Mouse (Mus musculus) kidney, embryonic 15.5 days (tissue): Measurements from ENCODE around the gene Asb1. TPM values are rescaled to one million over a fixed set of nuclear protein-coding genes. Genes with fewer than 3 reads are reported as not detected.
A peak's percentile ranks its signal among the peaks of the same experiment; 100 is the strongest.

Source experiments
- ATAC-seq: fragments of 200-750 bp; cut with Nextera tagmentation; replicated peaks from 2 replicates; pipeline ENCODE4 v1.8.0; 2017; ENCODE audit warnings: moderate TSS enrichment; ENCODE audit not compliant: low FRiP score
- H3K27ac ChIP-seq: fragments of 300-500 bp; sonication (generic); 2 replicates; pipeline ENCODE4 v1.5.1; 2015; ENCODE audit warnings: mild to moderate bottlenecking, inconsistent platforms
- H3K27me3 ChIP-seq: fragments of 300-500 bp; sonication (generic); 2 replicates; pipeline ENCODE4 v1.6.1; 2015; ENCODE audit warnings: inconsistent platforms
- H3K36me3 ChIP-seq: fragments of 300-500 bp; sonication (generic); 2 replicates; pipeline ENCODE4 v1.6.1; 2015; ENCODE audit warnings: inconsistent platforms
- H3K4me1 ChIP-seq: fragments of 300-500 bp; sonication (generic); 2 replicates; pipeline ENCODE4 v1.6.1; 2015; ENCODE audit warnings: inconsistent platforms
- H3K4me2 ChIP-seq: fragments of 300-500 bp; sonication (generic); 2 replicates; pipeline ENCODE4 v1.6.1; 2015; ENCODE audit warnings: moderate library complexity, mild to moderate bottlenecking, inconsistent platforms
- H3K4me3 ChIP-seq: fragments of 300-500 bp; sonication (generic); replicated peaks from 2 replicates; pipeline ENCODE4 v1.5.1; 2015; ENCODE audit warnings: mild to moderate bottlenecking, inconsistent platforms
- H3K9ac ChIP-seq: fragments of 300-500 bp; sonication (generic); 2 replicates; pipeline ENCODE4 v1.6.1; 2015; ENCODE audit warnings: mild to moderate bottlenecking, inconsistent platforms
- H3K9me3 ChIP-seq: fragments of 300-500 bp; sonication (generic); replicated peaks from 2 replicates; pipeline ENCODE4 v1.6.1; 2016; ENCODE audit warnings: inconsistent platforms
- WGBS: fragments of 180-500 bp; shearing (Covaris S2); methylation state at CpG from one replicate; pipeline ENCODE4 v1.1.7; 2015; ENCODE audit warnings: mixed read lengths; 5-methylcytosine and 5-hydroxymethylcytosine counted together
- polyA plus RNA-seq: library from polyadenylated mRNA; unstranded; fragments of >200 nt; fragmentation: Nextera tagmentation; extraction: Ambion mirVana; gene quantifications from 2 replicates; pipeline ENCODE4 v1.2.1, GENCODE M21; 2015

Gene Asb1
- 5.2 and 5.4 TPM in 2 replicates for polyA plus RNA-seq

DNA sequence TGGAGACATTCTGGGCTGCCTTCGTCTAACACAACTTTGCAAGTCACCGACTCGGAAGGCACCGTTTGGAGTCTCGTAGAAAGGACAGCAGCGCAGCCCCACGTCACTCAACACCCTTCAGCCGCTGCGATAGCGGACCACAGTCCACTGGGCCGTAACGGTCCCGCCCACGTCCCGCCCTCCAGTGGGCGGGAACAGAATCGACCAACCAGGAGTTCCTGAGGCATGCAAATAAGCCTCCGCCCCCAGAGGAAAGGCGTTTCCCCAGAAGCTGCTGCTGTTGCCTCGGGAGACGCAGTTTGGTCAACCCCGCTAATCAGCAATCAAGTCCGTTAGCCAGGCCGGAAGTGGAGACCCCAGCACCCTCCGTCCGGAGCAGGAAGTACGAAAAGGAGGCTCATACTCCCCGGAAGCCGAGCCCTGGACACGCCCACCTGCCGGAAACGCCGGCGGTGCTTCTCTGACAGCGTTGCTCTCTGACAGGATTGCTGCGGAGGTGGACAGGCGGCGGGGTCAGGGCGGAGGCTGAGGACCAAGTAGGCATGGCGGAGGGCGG is at the start of gene Asb1:
TSS of gene Asb1 (plus strand) at position 274 of the 556 bp plus-strand sequence.
- H3K27me3 ChIP-seq: peaks cover 40% of the 10 kb centered on the region
- under 1% methylated on average over 41 of the region's 41 CpGs for WGBS
- peak within 1 kb of the TSS; percentile 76 for H3K9ac ChIP-seq
- peak; percentile 97 for ATAC-seq
- H3K36me3 ChIP-seq: peaks cover 9% of the 10 kb centered on the region; the same call in 1 of the 2 replicates
- peak within 1 kb of the TSS; percentile 71 for H3K27ac ChIP-seq
- H3K9me3 ChIP-seq: no peaks in the 10 kb centered on the region
- H3K4me3 ChIP-seq: peak within 1 kb of the TSS; percentile 91
- peak within 1 kb of the TSS; percentile 96 for H3K4me2 ChIP-seq
- H3K4me1 ChIP-seq: peaks cover 20% of the 10 kb centered on the region

- H3K27me3 ChIP-seq: no peaks in the 10 kb centered on the region
- no peaks in the 10 kb centered on the region for H3K36me3 ChIP-seq
- H3K4me1 ChIP-seq: peaks cover 16% of the 10 kb centered on the region
- 35% methylated on average over 2 of the region's 2 CpGs for WGBS
- no peak overlapping the region for H3K27ac ChIP-seq
- H3K9me3 ChIP-seq: no peaks in the 10 kb centered on the region
- no peak overlapping the region for H3K4me3 ChIP-seq
- H3K4me2 ChIP-seq: no peak overlapping the region
- no peak overlapping the region for H3K9ac ChIP-seq
- ATAC-seq: no peak
Observed at GRCm38 (mm10) chr1:91492740-91493139, 47.6 kb upstream of the Asb1 start.

- H3K4me1 ChIP-seq: peaks cover 16% of the 10 kb centered on the region
- H3K9me3 ChIP-seq: no peaks in the 10 kb centered on the region
- peak overlapping the region; percentile 89 for H3K4me2 ChIP-seq
- H3K27ac ChIP-seq: no peak overlapping the region
- 0 out of 2 replicates have a peak, but pooled peaks have one; percentile 1 for ATAC-seq
- H3K4me3 ChIP-seq: peak overlapping the region; percentile 96
- H3K27me3 ChIP-seq: no peaks in the 10 kb centered on the region
- peak overlapping the region; percentile 71 for H3K9ac ChIP-seq
- 42% methylated on average over 3 of the region's 3 CpGs for WGBS
- no peaks in the 10 kb centered on the region for H3K36me3 ChIP-seq
Observed at GRCm38 (mm10) chr1:91493938-91494337, 46.4 kb upstream of the Asb1 start.

DNA sequence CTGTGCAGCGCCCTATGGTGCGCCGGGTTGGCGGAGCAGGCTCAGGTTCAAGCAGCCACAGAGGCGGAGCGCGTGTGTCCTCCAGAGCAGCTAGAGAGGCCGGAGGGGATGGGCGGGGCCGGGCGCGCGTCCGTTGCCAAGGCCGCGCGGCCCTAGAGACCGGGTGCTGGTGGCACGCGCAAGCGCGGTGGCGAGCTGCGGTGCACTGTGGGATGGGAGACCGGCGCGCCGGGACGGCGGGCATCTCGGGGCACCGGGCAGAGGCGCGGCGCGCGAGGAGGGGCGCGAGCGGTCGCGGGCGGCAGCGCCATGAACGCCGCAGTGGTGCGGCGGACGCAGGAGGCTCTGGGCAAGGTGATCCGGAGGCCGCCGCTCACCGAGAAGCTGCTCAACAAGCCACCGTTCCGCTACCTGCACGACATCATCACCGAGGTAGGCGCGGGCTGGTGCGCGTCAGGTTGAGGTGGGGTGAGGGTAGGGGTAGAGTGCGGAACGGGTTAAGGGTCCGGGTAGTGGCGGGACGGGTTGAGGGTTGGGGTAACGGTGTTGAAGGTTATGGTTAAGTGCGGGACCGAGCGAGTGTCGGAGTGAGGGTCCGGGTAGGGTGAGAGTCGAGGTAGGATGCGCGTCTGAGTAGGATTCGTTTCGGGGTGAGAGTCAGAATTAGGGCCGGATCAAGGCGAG is 45.7 kb upstream of the Asb1 start, which contains the start of gene Traf3ip1:
TSS of gene Traf3ip1 (plus strand) at position 191 of the 684 bp plus-strand sequence.
- Histone ChIP-seq H3K9ac (peak within 1 kb of the TSS; percentile 71), H3K27ac (no peak within 1 kb of the TSS), H3K4me1 (peaks cover 16% of the 10 kb centered on the region), H3K36me3 (peaks cover 3% of the 10 kb centered on the region; the same call in 1 of the 2 replicates), H3K4me3 (peak within 1 kb of the TSS; percentile 96), H3K9me3 (no peaks in the 10 kb centered on the region), H3K27me3 (no peaks in the 10 kb centered on the region), H3K4me2 (peak within 1 kb of the TSS; percentile 89)
- ATAC-seq: peak; percentile 98
- under 1% methylated on average over 73 of the region's 79 CpGs for WGBS

DNA sequence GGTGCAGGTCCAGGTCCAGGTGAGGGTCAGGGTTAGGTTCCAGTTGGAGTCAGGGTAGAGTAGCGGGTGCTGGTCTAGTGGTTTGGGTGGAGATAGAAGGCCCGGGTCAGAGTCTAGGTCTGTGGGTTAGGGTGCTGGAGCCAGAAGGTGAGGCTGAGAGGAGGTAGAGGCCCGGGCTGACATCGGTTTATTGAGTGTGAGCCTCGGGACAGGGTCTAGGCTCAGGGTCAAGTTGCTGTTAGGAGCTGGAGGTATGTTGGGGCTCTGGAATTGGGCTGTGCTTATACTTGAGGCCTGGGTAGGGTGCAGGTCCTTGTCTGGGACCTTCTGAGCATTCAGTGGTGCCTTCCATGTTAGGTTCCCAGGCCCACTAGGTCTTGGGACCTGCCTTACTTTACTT is 45.0 kb upstream of the Asb1 start:
- no peak for ATAC-seq
- Histone ChIP-seq H3K9ac (peak overlapping the region; percentile 71), H3K27me3 (no peaks in the 10 kb centered on the region), H3K36me3 (peaks cover 9% of the 10 kb centered on the region), H3K9me3 (no peaks in the 10 kb centered on the region), H3K4me1 (peaks cover 16% of the 10 kb centered on the region), H3K27ac (no peak overlapping the region), H3K4me3 (peak overlapping the region; percentile 96), H3K4me2 (peak overlapping the region; percentile 89)
- WGBS: 40% methylated on average over 5 of the region's 5 CpGs

GRCm38 (mm10) chr1:91498579-91498978 is 41.8 kb upstream of the Asb1 start:
- no peak for ATAC-seq
- no peak overlapping the region for H3K4me2 ChIP-seq
- 96% methylated on average over 6 of the region's 6 CpGs for WGBS
- H3K27ac ChIP-seq: no peak overlapping the region
- H3K27me3 ChIP-seq: no peaks in the 10 kb centered on the region
- no peaks in the 10 kb centered on the region for H3K9me3 ChIP-seq
- peaks cover 16% of the 10 kb centered on the region for H3K4me1 ChIP-seq
- H3K36me3 ChIP-seq: peaks cover 39% of the 10 kb centered on the region
- H3K4me3 ChIP-seq: no peak overlapping the region
- no peak overlapping the region for H3K9ac ChIP-seq

- Histone ChIP-seq H3K9me3 (no peaks in the 10 kb centered on the region), H3K4me2 (no peak overlapping the region), H3K27me3 (no peaks in the 10 kb centered on the region), H3K4me1 (no peaks in the 10 kb centered on the region), H3K27ac (no peak overlapping the region), H3K9ac (no peak overlapping the region), H3K36me3 (peaks cover 65% of the 10 kb centered on the region), H3K4me3 (no peak overlapping the region)
- WGBS: 62% methylated on average over 3 of the region's 3 CpGs
- ATAC-seq: no peak
Observed at GRCm38 (mm10) chr1:91504615-91505014, 35.7 kb upstream of the Asb1 start.

DNA sequence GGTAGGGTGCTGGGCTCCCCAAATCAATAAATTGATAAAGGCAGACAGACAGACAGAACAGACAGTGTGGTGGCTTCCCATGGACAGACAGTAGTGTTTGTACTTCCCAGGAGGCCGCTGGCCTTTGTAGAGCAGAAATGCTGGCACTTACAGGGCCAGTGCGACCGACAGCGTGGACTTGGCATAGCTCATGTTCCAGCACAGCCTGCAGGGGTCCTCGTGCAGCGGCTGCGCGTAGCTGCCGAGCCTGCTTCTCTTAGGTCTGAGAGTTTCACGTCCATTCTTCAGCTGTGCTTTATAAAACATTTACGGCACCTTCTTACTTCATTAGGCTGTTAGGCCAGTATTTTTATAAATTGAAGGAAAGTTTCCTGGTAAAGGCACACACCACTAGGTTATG is 25.4 kb upstream of the Asb1 start:
- H3K9ac ChIP-seq: no peak overlapping the region
- H3K9me3 ChIP-seq: no peaks in the 10 kb centered on the region
- H3K4me3 ChIP-seq: no peak overlapping the region
- H3K4me2 ChIP-seq: no peak overlapping the region
- no peaks in the 10 kb centered on the region for H3K27me3 ChIP-seq
- no peak overlapping the region for H3K27ac ChIP-seq
- peaks cover 37% of the 10 kb centered on the region for H3K36me3 ChIP-seq
- WGBS: 76% methylated on average over 11 of the region's 11 CpGs
- ATAC-seq: no peak
- no peaks in the 10 kb centered on the region for H3K4me1 ChIP-seq

DNA sequence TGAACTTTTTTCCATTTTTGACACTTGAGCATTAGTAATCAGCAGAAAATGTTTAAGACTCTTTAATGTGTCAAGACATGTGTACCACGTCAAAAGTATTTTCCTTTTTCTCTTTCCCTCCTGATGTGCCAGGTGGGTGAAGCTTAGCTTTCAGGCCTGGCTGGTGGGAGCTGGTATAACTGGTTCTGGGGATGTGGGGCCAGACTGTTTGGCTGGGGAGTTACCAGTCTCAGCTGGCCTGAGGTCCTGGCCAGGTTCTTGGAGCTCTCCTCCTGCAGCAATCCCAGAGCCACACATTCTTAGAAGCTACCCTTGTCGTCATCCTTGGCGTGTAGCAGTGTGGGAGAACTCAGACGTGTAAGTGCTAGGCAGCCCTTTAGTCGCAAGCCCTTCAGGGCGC is 24.7 kb upstream of the Asb1 start:
- no peaks in the 10 kb centered on the region for H3K27me3 ChIP-seq
- H3K9ac ChIP-seq: no peak overlapping the region
- no peak overlapping the region for H3K4me3 ChIP-seq
- WGBS: 81% methylated on average over 6 of the region's 6 CpGs
- no peaks in the 10 kb centered on the region for H3K9me3 ChIP-seq
- H3K27ac ChIP-seq: no peak overlapping the region
- no peaks in the 10 kb centered on the region for H3K4me1 ChIP-seq
- H3K36me3 ChIP-seq: peaks cover 38% of the 10 kb centered on the region
- ATAC-seq: no peak
- no peak overlapping the region for H3K4me2 ChIP-seq

GRCm38 (mm10) chr1:91523759-91524158 is 16.6 kb upstream of the Asb1 start:
- Histone ChIP-seq H3K4me1 (no peaks in the 10 kb centered on the region), H3K4me3 (no peak overlapping the region), H3K4me2 (no peak overlapping the region), H3K27me3 (no peaks in the 10 kb centered on the region), H3K9ac (no peak overlapping the region), H3K9me3 (no peaks in the 10 kb centered on the region), H3K36me3 (peaks cover 71% of the 10 kb centered on the region), H3K27ac (no peak overlapping the region)
- 0 out of 2 replicates have a peak, but pooled peaks have one; percentile 56 for ATAC-seq
- WGBS: 14% methylated on average over 10 of the region's 10 CpGs

DNA sequence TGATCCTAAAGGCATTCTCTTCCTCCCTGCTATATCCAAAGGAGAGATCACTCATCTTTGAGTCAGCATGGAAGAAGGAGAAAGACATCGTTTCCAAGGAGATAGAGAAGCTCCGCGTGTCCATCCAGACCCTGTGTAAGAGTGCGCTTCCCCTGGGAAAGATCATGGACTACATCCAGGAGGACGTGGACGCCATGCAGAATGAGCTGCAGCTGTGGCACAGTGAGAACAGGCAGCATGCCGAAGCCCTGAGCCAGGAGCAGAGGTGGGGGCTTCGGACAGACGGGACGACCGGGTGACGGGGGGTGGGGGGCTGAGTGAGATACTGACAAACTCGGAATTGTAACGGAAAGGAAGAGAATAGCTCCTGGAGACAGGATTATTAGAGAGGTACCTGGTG is 14.5 kb upstream of the Asb1 start:
- no peak for ATAC-seq

DNA sequence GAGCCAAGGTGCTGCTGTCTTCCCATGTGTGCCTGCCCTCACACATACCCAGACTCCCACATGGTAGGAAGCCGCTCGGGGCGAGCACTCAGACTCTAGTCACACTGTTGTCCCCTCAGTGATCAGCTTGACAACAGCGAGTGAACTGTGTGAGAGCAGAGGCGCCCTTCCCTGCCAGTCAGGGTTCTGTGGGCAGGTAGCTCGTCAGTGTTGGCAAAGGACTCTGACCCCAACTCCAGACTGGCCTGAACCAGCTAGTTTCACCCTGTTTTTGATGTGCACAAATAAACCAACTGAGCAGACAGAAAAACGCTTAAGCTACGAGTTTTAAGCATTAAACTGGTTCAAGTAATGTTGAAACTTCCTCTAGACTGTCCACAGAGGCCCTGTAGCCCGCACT is 10.2 kb upstream of the Asb1 start:
- 0 out of 2 replicates have a peak overlapping the region, but pooled peaks have one; percentile 27 for H3K27ac ChIP-seq
- no peaks in the 10 kb centered on the region for H3K9me3 ChIP-seq
- 89% methylated on average over 9 of the region's 9 CpGs for WGBS
- no peak overlapping the region for H3K9ac ChIP-seq
- H3K4me1 ChIP-seq: no peaks in the 10 kb centered on the region
- H3K4me2 ChIP-seq: no peak overlapping the region
- H3K27me3 ChIP-seq: no peaks in the 10 kb centered on the region
- ATAC-seq: no peak
- H3K4me3 ChIP-seq: no peak overlapping the region
- H3K36me3 ChIP-seq: peaks cover 37% of the 10 kb centered on the region

More for the DNA sequence above, 14.5 kb upstream of the Asb1 start:
- Histone ChIP-seq H3K9me3 (no peaks in the 10 kb centered on the region), H3K27ac (no peak overlapping the region), H3K27me3 (no peaks in the 10 kb centered on the region), H3K4me3 (no peak overlapping the region), H3K36me3 (peaks cover 67% of the 10 kb centered on the region), H3K9ac (no peak overlapping the region), H3K4me1 (no peaks in the 10 kb centered on the region), H3K4me2 (no peak overlapping the region)
- WGBS: 88% methylated on average over 14 of the region's 14 CpGs
